Mouse (Mus musculus): Measurements from ENCODE around the gene Fgfr2. TPM values are rescaled to one million over a fixed set of nuclear protein-coding genes. Genes with fewer than 3 reads are reported as not detected.
A peak's percentile ranks its signal among the peaks of the same experiment; 100 is the strongest.

Gene Fgfr2
- polyA plus RNA-seq, 1 experiment from 2014 or later = 93.4 TPM

- Histone ChIP-seq H3K9me3 (replicated peaks; ENCODE audit: control insufficient read depth, low read length) (no peaks in the 10 kb centered on the region), H3K36me3 (ENCODE audit: control insufficient read depth, insufficient read depth, low read length) (no peaks in the 10 kb centered on the region), H3K27ac (ENCODE audit: low read length) (no peak overlapping the region), H3K27me3 (ENCODE audit: control insufficient read depth, insufficient read depth, low read length) (peaks cover 44% of the 10 kb centered on the region), H3K9ac (ENCODE audit: low read length) (no peak overlapping the region), H3K4me2 (ENCODE audit: low read depth, low read length) (no peak overlapping the region), H3K4me3 (replicated peaks; ENCODE audit: low read length) (no peak overlapping the region), H3K4me1 (ENCODE audit: control insufficient read depth, insufficient read depth, low read length) (peaks cover 14% of the 10 kb centered on the region)
- WGBS = 83% methylated on average over 9 of the region's 9 CpGs
- ATAC-seq (ENCODE audit: insufficient read depth, low FRiP score) = no peak
These were observed 2190.2 kb downstream of the Fgfr2 start for GRCm38 (mm10) chr7:130932921-130933320.

DNA sequence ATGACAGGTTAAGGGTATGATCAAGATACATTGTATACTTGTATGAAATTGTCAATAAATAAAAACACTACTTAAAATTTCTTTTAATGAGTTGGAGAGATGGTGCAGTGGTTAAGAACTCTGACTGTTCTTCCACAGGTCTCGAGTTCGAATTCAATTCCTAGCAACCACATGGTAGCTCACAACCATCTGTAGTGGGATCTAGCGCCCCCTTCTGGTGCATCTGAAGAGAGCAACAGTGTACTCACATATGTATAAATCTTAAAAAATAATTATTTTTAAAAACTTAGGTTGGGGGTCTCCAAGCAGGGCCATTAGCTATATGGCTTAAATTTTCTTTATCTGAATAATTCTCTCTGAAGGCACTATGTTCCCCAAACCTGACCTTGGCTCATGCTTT is 2192.7 kb downstream of the Fgfr2 start:
- WGBS = 65% methylated on average over 3 of the region's 3 CpGs
- Histone ChIP-seq H3K4me2 (ENCODE audit: low read depth, low read length) (no peak overlapping the region), H3K4me1 (ENCODE audit: control insufficient read depth, insufficient read depth, low read length) (peaks cover 1% of the 10 kb centered on the region), H3K27ac (ENCODE audit: low read length) (no peak overlapping the region), H3K9me3 (replicated peaks; ENCODE audit: control insufficient read depth, low read length) (no peaks in the 10 kb centered on the region), H3K4me3 (replicated peaks; ENCODE audit: low read length) (no peak overlapping the region), H3K27me3 (ENCODE audit: control insufficient read depth, insufficient read depth, low read length) (peaks cover 22% of the 10 kb centered on the region), H3K36me3 (ENCODE audit: control insufficient read depth, insufficient read depth, low read length) (no peaks in the 10 kb centered on the region), H3K9ac (ENCODE audit: low read length) (no peak overlapping the region)
- ATAC-seq (ENCODE audit: insufficient read depth, low FRiP score) = no peak

GRCm38 (mm10) chr7:130922981-130923731 is 2200.0 kb downstream of the Fgfr2 start:
- no peaks in the 10 kb centered on the region for H3K9me3 ChIP-seq (replicated peaks; ENCODE audit: control insufficient read depth, low read length)
- H3K27me3 ChIP-seq (ENCODE audit: control insufficient read depth, insufficient read depth, low read length) = no peaks in the 10 kb centered on the region
- no peaks in the 10 kb centered on the region for H3K36me3 ChIP-seq (ENCODE audit: control insufficient read depth, insufficient read depth, low read length)
- H3K4me1 ChIP-seq (ENCODE audit: control insufficient read depth, insufficient read depth, low read length) = no peaks in the 10 kb centered on the region
- H3K4me2 ChIP-seq (ENCODE audit: low read depth, low read length) = no peak overlapping the region
- no peak overlapping the region for H3K9ac ChIP-seq (ENCODE audit: low read length)
- no peak for ATAC-seq (ENCODE audit: insufficient read depth, low FRiP score)
- no peak overlapping the region for H3K4me3 ChIP-seq (replicated peaks; ENCODE audit: low read length)
- 71% methylated on average over 13 of the region's 13 CpGs for WGBS
- H3K27ac ChIP-seq (ENCODE audit: low read length) = no peak overlapping the region

- no peaks in the 10 kb centered on the region for H3K9me3 ChIP-seq (replicated peaks; ENCODE audit: control insufficient read depth, low read length)
- no peak overlapping the region for H3K4me3 ChIP-seq (replicated peaks; ENCODE audit: low read length)
- no peaks in the 10 kb centered on the region for H3K36me3 ChIP-seq (ENCODE audit: control insufficient read depth, insufficient read depth, low read length)
- no peaks in the 10 kb centered on the region for H3K4me1 ChIP-seq (ENCODE audit: control insufficient read depth, insufficient read depth, low read length)
- no peak overlapping the region for H3K27ac ChIP-seq (ENCODE audit: low read length)
- ATAC-seq (ENCODE audit: insufficient read depth, low FRiP score) = no peak
- no peak overlapping the region for H3K9ac ChIP-seq (ENCODE audit: low read length)
- H3K27me3 ChIP-seq (ENCODE audit: control insufficient read depth, insufficient read depth, low read length) = no peaks in the 10 kb centered on the region
- H3K4me2 ChIP-seq (ENCODE audit: low read depth, low read length) = no peak overlapping the region
- WGBS = 67% methylated on average over 2 of the region's 2 CpGs
These were observed 2204.9 kb downstream of the Fgfr2 start for GRCm38 (mm10) chr7:130918260-130918659.

- no peaks in the 10 kb centered on the region for H3K9me3 ChIP-seq (replicated peaks; ENCODE audit: control insufficient read depth, low read length)
- H3K27ac ChIP-seq (ENCODE audit: low read length) = no peak overlapping the region
- no peak for ATAC-seq (ENCODE audit: insufficient read depth, low FRiP score)
- WGBS = 37% methylated on average over 5 of the region's 5 CpGs
- H3K4me2 ChIP-seq (ENCODE audit: low read depth, low read length) = no peak overlapping the region
- H3K4me1 ChIP-seq (ENCODE audit: control insufficient read depth, insufficient read depth, low read length) = no peaks in the 10 kb centered on the region
- no peaks in the 10 kb centered on the region for H3K27me3 ChIP-seq (ENCODE audit: control insufficient read depth, insufficient read depth, low read length)
- H3K36me3 ChIP-seq (ENCODE audit: control insufficient read depth, insufficient read depth, low read length) = no peaks in the 10 kb centered on the region
- no peak overlapping the region for H3K9ac ChIP-seq (ENCODE audit: low read length)
- no peak overlapping the region for H3K4me3 ChIP-seq (replicated peaks; ENCODE audit: low read length)
These were observed 2208.3 kb downstream of the Fgfr2 start for GRCm38 (mm10) chr7:130914693-130915363.

DNA sequence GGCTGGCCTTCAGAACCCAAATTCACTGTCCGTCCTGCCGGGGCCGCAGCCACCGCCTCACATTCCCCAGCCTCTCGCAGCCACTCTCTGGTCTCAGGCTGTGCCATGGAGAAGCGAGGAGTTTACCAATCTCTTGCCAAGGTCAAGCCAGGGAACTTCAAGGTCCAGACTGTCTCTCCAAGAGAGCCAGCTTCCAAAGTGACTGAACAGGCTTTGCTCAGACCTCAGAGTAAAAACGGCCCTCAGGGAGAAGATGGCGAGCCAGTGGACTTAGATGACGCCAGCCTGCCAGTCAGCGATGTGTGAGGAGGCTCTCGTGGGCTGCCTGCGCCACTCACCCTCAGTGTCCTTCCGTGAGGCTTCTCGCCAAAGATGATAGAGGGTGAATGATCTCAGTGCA is 2212.3 kb downstream of the Fgfr2 start:
- 89% methylated on average over 14 of the region's 14 CpGs for WGBS

DNA sequence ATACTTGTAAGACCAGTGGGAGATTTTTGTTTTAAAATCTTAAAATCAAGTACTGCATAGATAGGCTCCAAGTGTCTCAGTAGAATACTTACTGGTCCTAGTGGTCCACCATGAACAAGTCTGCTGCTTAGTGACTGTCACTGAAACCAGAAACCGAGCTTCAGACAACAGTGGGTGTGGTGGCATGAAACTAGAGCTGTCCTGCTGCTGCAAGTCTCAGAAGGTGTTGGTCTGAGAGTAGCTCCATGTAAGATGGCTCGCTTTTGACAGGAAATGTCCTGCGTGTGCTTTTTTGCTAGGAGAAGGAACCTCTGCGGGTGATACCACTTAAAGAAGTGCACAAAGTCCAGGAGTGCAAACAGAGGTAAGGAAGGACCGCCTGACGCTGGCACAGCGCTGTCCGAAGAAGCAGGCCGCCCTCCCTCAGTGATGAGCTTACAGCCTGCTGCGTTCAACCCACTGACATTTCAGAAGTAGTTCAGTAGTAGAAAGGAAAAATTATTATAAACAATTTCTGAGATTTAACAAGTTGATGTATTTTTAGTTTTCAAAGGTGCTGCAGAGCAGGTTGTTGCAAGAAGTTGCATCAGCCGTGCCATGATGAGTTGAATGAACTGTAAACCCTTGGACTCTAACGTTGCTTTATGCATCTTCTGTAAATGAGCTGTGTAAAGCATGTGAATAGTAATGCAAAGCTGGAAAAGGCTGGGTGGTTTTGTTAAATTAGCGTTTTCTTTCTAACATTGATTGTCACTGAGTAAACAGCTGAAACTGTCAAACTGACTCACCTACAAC is 2218.4 kb downstream of the Fgfr2 start:
- ATAC-seq (ENCODE audit: insufficient read depth, low FRiP score) = no peak
- H3K27me3 ChIP-seq (ENCODE audit: control insufficient read depth, insufficient read depth, low read length) = no peaks in the 10 kb centered on the region
- no peaks in the 10 kb centered on the region for H3K4me1 ChIP-seq (ENCODE audit: control insufficient read depth, insufficient read depth, low read length)
- no peaks in the 10 kb centered on the region; the same call in 1 of the 2 replicates for H3K36me3 ChIP-seq (ENCODE audit: control insufficient read depth, insufficient read depth, low read length)
- no peak overlapping the region for H3K27ac ChIP-seq (ENCODE audit: low read length)
- no peaks in the 10 kb centered on the region for H3K9me3 ChIP-seq (replicated peaks; ENCODE audit: control insufficient read depth, low read length)
- H3K9ac ChIP-seq (ENCODE audit: low read length) = no peak overlapping the region
- H3K4me3 ChIP-seq (replicated peaks; ENCODE audit: low read length) = no peak overlapping the region
- H3K4me2 ChIP-seq (ENCODE audit: low read depth, low read length) = no peak overlapping the region
- WGBS = 80% methylated on average over 13 of the region's 13 CpGs

More for the DNA sequence above, 2212.3 kb downstream of the Fgfr2 start:
- Histone ChIP-seq H3K4me2 (ENCODE audit: low read depth, low read length) (no peak overlapping the region), H3K9me3 (replicated peaks; ENCODE audit: control insufficient read depth, low read length) (no peaks in the 10 kb centered on the region), H3K27me3 (ENCODE audit: control insufficient read depth, insufficient read depth, low read length) (no peaks in the 10 kb centered on the region), H3K27ac (ENCODE audit: low read length) (no peak overlapping the region), H3K4me1 (ENCODE audit: control insufficient read depth, insufficient read depth, low read length) (no peaks in the 10 kb centered on the region), H3K4me3 (replicated peaks; ENCODE audit: low read length) (no peak overlapping the region), H3K9ac (ENCODE audit: low read length) (no peak overlapping the region), H3K36me3 (ENCODE audit: control insufficient read depth, insufficient read depth, low read length) (no peaks in the 10 kb centered on the region)
- no peak for ATAC-seq (ENCODE audit: insufficient read depth, low FRiP score)

DNA sequence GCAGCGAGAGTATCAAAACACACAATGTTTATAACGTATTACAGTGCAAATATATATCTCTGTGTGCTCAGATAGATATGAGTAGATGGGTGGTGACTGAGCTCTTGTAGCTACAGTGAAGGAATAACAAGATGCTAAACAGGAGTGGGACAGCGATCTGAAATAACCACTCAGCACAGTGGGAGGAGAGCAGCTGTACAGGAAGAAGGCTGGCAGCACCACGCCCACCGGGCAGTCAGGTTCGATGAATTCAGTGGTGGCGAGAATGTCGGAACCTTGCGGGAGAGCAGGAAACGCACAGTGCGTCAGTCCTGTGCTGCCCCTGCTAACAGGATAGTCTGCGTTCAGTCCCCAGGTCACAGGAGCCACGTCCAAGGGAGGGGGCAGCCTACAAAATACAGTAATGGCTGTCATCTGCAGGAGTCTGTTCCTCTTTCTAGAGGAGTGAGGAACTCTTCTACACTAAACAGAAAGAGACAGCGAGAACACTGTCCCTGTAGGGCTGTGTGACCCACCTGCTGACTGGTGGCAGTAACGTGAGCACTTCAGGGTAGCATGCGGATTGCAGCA is 2219.6 kb downstream of the Fgfr2 start:
- Histone ChIP-seq H3K27me3 (ENCODE audit: control insufficient read depth, insufficient read depth, low read length) (no peaks in the 10 kb centered on the region), H3K9ac (ENCODE audit: low read length) (no peak overlapping the region), H3K27ac (ENCODE audit: low read length) (peak overlapping the region; percentile 3; the same call in 1 of the 2 replicates), H3K9me3 (replicated peaks; ENCODE audit: control insufficient read depth, low read length) (no peaks in the 10 kb centered on the region), H3K4me3 (replicated peaks; ENCODE audit: low read length) (no peak overlapping the region), H3K4me1 (ENCODE audit: control insufficient read depth, insufficient read depth, low read length) (no peaks in the 10 kb centered on the region), H3K4me2 (ENCODE audit: low read depth, low read length) (no peak overlapping the region), H3K36me3 (ENCODE audit: control insufficient read depth, insufficient read depth, low read length) (no peaks in the 10 kb centered on the region; the same call in 1 of the 2 replicates)
- no peak for ATAC-seq (ENCODE audit: insufficient read depth, low FRiP score)
- 82% methylated on average over 16 of the region's 16 CpGs for WGBS

Measured in stomach, embryonic 16.5 days (tissue).